Mouse (Mus musculus): ENCODE data around the gene Pcdh17. TPM values are rescaled to one million over a fixed set of nuclear protein-coding genes. Genes with fewer than 3 reads are reported as not detected.

Gene Pcdh17
- polyA plus RNA-seq, 1 experiment from 2014 or later = 32.3 TPM

GRCm38 (mm10) chr14:84444276-84444662 is 906 bp downstream of the Pcdh17 start:
- H3K4me3 ChIP-seq (replicated peaks; ENCODE audit: low read depth, low read length) = peak overlapping the region; percentile 69
- peak overlapping the region; percentile 96 for H3K4me2 ChIP-seq (ENCODE audit: low read length)
- ATAC-seq (ENCODE audit: low FRiP score, low TSS enrichment) (no peak), DNase-seq (peak; percentile 74)
- peak overlapping the region; percentile 74 for H3K27ac ChIP-seq (replicated peaks; ENCODE audit: low read depth, low read length)
- H3K9me3 ChIP-seq (ENCODE audit: control insufficient read depth, low read length) = no peaks in the 10 kb centered on the region
- no peaks in the 10 kb centered on the region for H3K36me3 ChIP-seq (ENCODE audit: control insufficient read depth, insufficient read depth, low read length)
- H3K9ac ChIP-seq (replicated peaks; ENCODE audit: low read length) = peak overlapping the region; percentile 56
- H3K4me1 ChIP-seq (ENCODE audit: control insufficient read depth, insufficient read depth, low read length) = peaks cover 12% of the 10 kb centered on the region
- peaks cover 6% of the 10 kb centered on the region for H3K27me3 ChIP-seq (ENCODE audit: control insufficient read depth, insufficient read depth, low read length)
- 1% methylated on average over 21 of the region's 21 CpGs for WGBS

- peak overlapping the region; percentile 56 for H3K9ac ChIP-seq (replicated peaks; ENCODE audit: low read length)
- H3K27ac ChIP-seq (replicated peaks; ENCODE audit: low read depth, low read length) = peak overlapping the region; percentile 74
- H3K4me2 ChIP-seq (ENCODE audit: low read length) = peak overlapping the region; percentile 96
- peak overlapping the region; percentile 69 for H3K4me3 ChIP-seq (replicated peaks; ENCODE audit: low read depth, low read length)
- WGBS = under 1% methylated on average over 20 of the region's 21 CpGs
- no peaks in the 10 kb centered on the region for H3K36me3 ChIP-seq (ENCODE audit: control insufficient read depth, insufficient read depth, low read length)
- no peaks in the 10 kb centered on the region for H3K9me3 ChIP-seq (ENCODE audit: control insufficient read depth, low read length)
- peak; percentile 71 for DNase-seq
- ATAC-seq (ENCODE audit: low FRiP score, low TSS enrichment) = 0 out of 2 replicates have a peak, but pooled peaks have one; percentile 9
- peaks cover 6% of the 10 kb centered on the region for H3K27me3 ChIP-seq (ENCODE audit: control insufficient read depth, insufficient read depth, low read length)
- peaks cover 12% of the 10 kb centered on the region for H3K4me1 ChIP-seq (ENCODE audit: control insufficient read depth, insufficient read depth, low read length)
Measured at GRCm38 (mm10) chr14:84444663-84445502, 1.5 kb downstream of the Pcdh17 start.

- ATAC-seq (ENCODE audit: low FRiP score, low TSS enrichment) (0 out of 2 replicates have a peak, but pooled peaks have one; percentile 1), DNase-seq (peak; percentile 83)
- WGBS = under 1% methylated on average over 59 of the region's 59 CpGs
- H3K4me2 ChIP-seq (ENCODE audit: low read length) = peak overlapping the region; percentile 96
- no peaks in the 10 kb centered on the region for H3K36me3 ChIP-seq (ENCODE audit: control insufficient read depth, insufficient read depth, low read length)
- H3K9me3 ChIP-seq (ENCODE audit: control insufficient read depth, low read length) = no peaks in the 10 kb centered on the region
- peak overlapping the region; percentile 74 for H3K27ac ChIP-seq (replicated peaks; ENCODE audit: low read depth, low read length)
- peak overlapping the region; percentile 56 for H3K9ac ChIP-seq (replicated peaks; ENCODE audit: low read length)
- H3K4me1 ChIP-seq (ENCODE audit: control insufficient read depth, insufficient read depth, low read length) = peaks cover 14% of the 10 kb centered on the region
- peaks cover 6% of the 10 kb centered on the region for H3K27me3 ChIP-seq (ENCODE audit: control insufficient read depth, insufficient read depth, low read length)
- peak overlapping the region; percentile 69 for H3K4me3 ChIP-seq (replicated peaks; ENCODE audit: low read depth, low read length)
Measured at GRCm38 (mm10) chr14:84445503-84446410, 2.4 kb downstream of the Pcdh17 start.

- Histone ChIP-seq H3K27ac (replicated peaks; ENCODE audit: low read depth, low read length) (peak overlapping the region; percentile 74), H3K9ac (replicated peaks; ENCODE audit: low read length) (peak overlapping the region; percentile 56), H3K4me3 (replicated peaks; ENCODE audit: low read depth, low read length) (peak overlapping the region; percentile 69), H3K9me3 (ENCODE audit: control insufficient read depth, low read length) (no peaks in the 10 kb centered on the region), H3K27me3 (ENCODE audit: control insufficient read depth, insufficient read depth, low read length) (peaks cover 6% of the 10 kb centered on the region), H3K36me3 (ENCODE audit: control insufficient read depth, insufficient read depth, low read length) (no peaks in the 10 kb centered on the region), H3K4me2 (ENCODE audit: low read length) (peak overlapping the region; percentile 96), H3K4me1 (ENCODE audit: control insufficient read depth, insufficient read depth, low read length) (peaks cover 16% of the 10 kb centered on the region)
- DNase-seq (peak; percentile 59), ATAC-seq (ENCODE audit: low FRiP score, low TSS enrichment) (no peak)
- WGBS = 5% methylated on average over 37 of the region's 37 CpGs
Measured at GRCm38 (mm10) chr14:84446411-84446915, 3.1 kb downstream of the Pcdh17 start.

GRCm38 (mm10) chr14:84446941-84447641 is 3.7 kb downstream of the Pcdh17 start:
- Histone ChIP-seq H3K9ac (replicated peaks; ENCODE audit: low read length) (peak overlapping the region; percentile 56), H3K27ac (replicated peaks; ENCODE audit: low read depth, low read length) (no peak overlapping the region), H3K4me3 (replicated peaks; ENCODE audit: low read depth, low read length) (peak overlapping the region; percentile 69), H3K36me3 (ENCODE audit: control insufficient read depth, insufficient read depth, low read length) (no peaks in the 10 kb centered on the region), H3K27me3 (ENCODE audit: control insufficient read depth, insufficient read depth, low read length) (peaks cover 6% of the 10 kb centered on the region), H3K4me2 (ENCODE audit: low read length) (peak overlapping the region; percentile 96), H3K9me3 (ENCODE audit: control insufficient read depth, low read length) (no peaks in the 10 kb centered on the region), H3K4me1 (ENCODE audit: control insufficient read depth, insufficient read depth, low read length) (peaks cover 16% of the 10 kb centered on the region)
- DNase-seq (peak; percentile 74), ATAC-seq (ENCODE audit: low FRiP score, low TSS enrichment) (no peak)
- 5% methylated on average over 45 of the region's 45 CpGs for WGBS

- Histone ChIP-seq H3K36me3 (ENCODE audit: control insufficient read depth, insufficient read depth, low read length) (no peaks in the 10 kb centered on the region), H3K4me1 (ENCODE audit: control insufficient read depth, insufficient read depth, low read length) (peaks cover 16% of the 10 kb centered on the region), H3K9me3 (ENCODE audit: control insufficient read depth, low read length) (no peaks in the 10 kb centered on the region), H3K27ac (replicated peaks; ENCODE audit: low read depth, low read length) (no peak overlapping the region), H3K4me3 (replicated peaks; ENCODE audit: low read depth, low read length) (peak overlapping the region; percentile 69), H3K9ac (replicated peaks; ENCODE audit: low read length) (peak overlapping the region; percentile 56), H3K27me3 (ENCODE audit: control insufficient read depth, insufficient read depth, low read length) (peaks cover 6% of the 10 kb centered on the region), H3K4me2 (ENCODE audit: low read length) (peak overlapping the region; percentile 96)
- ATAC-seq (ENCODE audit: low FRiP score, low TSS enrichment) (no peak), DNase-seq (peak; percentile 70)
- 3% methylated on average over 45 of the region's 45 CpGs for WGBS
Measured at GRCm38 (mm10) chr14:84447661-84448380, 4.5 kb downstream of the Pcdh17 start.

- Histone ChIP-seq H3K4me2 (ENCODE audit: low read length) (peak overlapping the region; percentile 96), H3K4me1 (ENCODE audit: control insufficient read depth, insufficient read depth, low read length) (peaks cover 16% of the 10 kb centered on the region)
- no peak for ATAC-seq (ENCODE audit: low FRiP score, low TSS enrichment)
Measured at GRCm38 (mm10) chr14:84448381-84448771, 5.0 kb downstream of the Pcdh17 start.

More at GRCm38 (mm10) chr14:84448381-84448771, 5.0 kb downstream of the Pcdh17 start:
- H3K27ac ChIP-seq (replicated peaks; ENCODE audit: low read depth, low read length) = no peak overlapping the region
- no peaks in the 10 kb centered on the region for H3K9me3 ChIP-seq (ENCODE audit: control insufficient read depth, low read length)
- H3K4me3 ChIP-seq (replicated peaks; ENCODE audit: low read depth, low read length) = peak overlapping the region; percentile 69
- peaks cover 6% of the 10 kb centered on the region for H3K27me3 ChIP-seq (ENCODE audit: control insufficient read depth, insufficient read depth, low read length)
- 2% methylated on average over 15 of the region's 15 CpGs for WGBS
- no peaks in the 10 kb centered on the region for H3K36me3 ChIP-seq (ENCODE audit: control insufficient read depth, insufficient read depth, low read length)
- no peak for DNase-seq
- H3K9ac ChIP-seq (replicated peaks; ENCODE audit: low read length) = peak overlapping the region; percentile 56

All from midbrain, embryonic 14.5 days (tissue).